Mouse (Mus musculus) heart, embryonic 11.5 days (tissue): Measurements from ENCODE around the gene Anxa8. TPM values are rescaled to one million over a fixed set of nuclear protein-coding genes. Genes with fewer than 3 reads are reported as not detected.

Experiments used
- ATAC-seq: fragments of 200-750 bp; cut with Nextera tagmentation; replicated peaks from 2 replicates; pipeline ENCODE4 v1.8.0; 2017; ENCODE audit warnings: moderate library complexity; ENCODE audit not compliant: insufficient number of reproducible peaks, low FRiP score, low TSS enrichment
- H3K27ac ChIP-seq: fragments of 300-500 bp; sonication (generic); 2 replicates; pipeline ENCODE4 v1.5.1; 2014; ENCODE audit warnings: mild to moderate bottlenecking, low read depth, low read length
- H3K27me3 ChIP-seq: fragments of 300-500 bp; sonication (generic); 2 replicates; pipeline ENCODE4 v1.6.1; 2014; ENCODE audit warnings: mild to moderate bottlenecking, low read length, mixed read lengths; ENCODE audit not compliant: control insufficient read depth, insufficient read depth
- H3K36me3 ChIP-seq: fragments of 300-500 bp; sonication (generic); 2 replicates; pipeline ENCODE4 v1.6.1; 2014; ENCODE audit warnings: mild to moderate bottlenecking, low read length, moderate library complexity, mixed read lengths; ENCODE audit not compliant: control insufficient read depth, insufficient read depth
- H3K4me1 ChIP-seq: fragments of 300-500 bp; sonication (generic); 2 replicates; pipeline ENCODE4 v1.6.1; 2014; ENCODE audit warnings: low read length; ENCODE audit not compliant: control insufficient read depth, insufficient read depth
- H3K4me2 ChIP-seq: fragments of 300-500 bp; sonication (generic); 2 replicates; pipeline ENCODE4 v1.6.1; 2014; ENCODE audit warnings: mild to moderate bottlenecking, moderate library complexity
- H3K4me3 ChIP-seq: fragments of 300-500 bp; sonication (generic); 2 replicates; pipeline ENCODE4 v1.5.1; 2014; ENCODE audit warnings: low read depth, low read length
- H3K9ac ChIP-seq: fragments of 300-500 bp; sonication (generic); 2 replicates; pipeline ENCODE4 v1.6.1; 2014; ENCODE audit warnings: mild to moderate bottlenecking, low read depth, low read length, moderate library complexity
- H3K9me3 ChIP-seq: fragments of 300-500 bp; sonication (generic); replicated peaks from 2 replicates; pipeline ENCODE4 v1.6.1; 2016; ENCODE audit warnings: low read length; ENCODE audit not compliant: control insufficient read depth
- WGBS: fragments of 180-500 bp; shearing (Covaris S2); extraction: QIAGEN DNeasy Blood & Tissue Kit; methylation state at CpG from one replicate; pipeline ENCODE4 v1.1.7; 2014; ENCODE audit not compliant: insufficient replicate concordance; 5-methylcytosine and 5-hydroxymethylcytosine counted together
- polyA plus RNA-seq: library from polyadenylated mRNA; unstranded; fragments of >200 nt; fragmentation: Nextera tagmentation; extraction: Ambion mirVana; gene quantifications from 2 replicates; pipeline ENCODE4 v1.2.1, GENCODE M21; 2014

The Anxa8 gene
- polyA plus RNA-seq, 1 experiment from 2014 or later = 1.4 TPM

- Histone ChIP-seq H3K27ac (no peak overlapping the region), H3K4me2 (no peak overlapping the region), H3K4me3 (no peak overlapping the region), H3K4me1 (no peaks in the 10 kb centered on the region), H3K9me3 (no peaks in the 10 kb centered on the region), H3K9ac (no peak overlapping the region), H3K36me3 (no peaks in the 10 kb centered on the region), H3K27me3 (no peaks in the 10 kb centered on the region)
- ATAC-seq = no peak
- WGBS = 63% methylated on average over 6 of the region's 6 CpGs
Measured at GRCm38 (mm10) chr14:34131216-34131615, 45.4 kb downstream of the Anxa8 start.

DNA sequence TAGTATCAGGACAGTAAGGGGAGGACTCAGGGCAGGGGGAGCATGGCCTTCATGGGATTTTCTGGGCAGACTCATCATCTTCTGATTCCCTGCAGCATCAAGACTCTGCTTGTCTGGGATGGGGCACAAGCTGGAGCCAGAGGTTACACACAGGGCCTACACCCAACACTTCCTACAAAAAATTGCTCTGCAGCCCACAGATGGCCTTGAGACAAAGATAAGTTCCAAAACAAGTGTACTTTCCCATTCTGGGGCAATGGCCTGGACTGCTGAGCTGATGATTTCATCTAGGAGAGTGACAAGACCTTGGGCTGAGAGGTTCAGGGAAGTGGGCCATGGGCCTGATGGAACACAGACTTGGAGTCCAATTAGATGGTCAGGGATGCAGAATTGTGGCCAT, 49.6 kb downstream of the Anxa8 start:
- H3K9me3 ChIP-seq = no peaks in the 10 kb centered on the region
- ATAC-seq = no peak
- no peak overlapping the region for H3K4me2 ChIP-seq
- H3K4me3 ChIP-seq = no peak overlapping the region
- no peak overlapping the region for H3K27ac ChIP-seq
- H3K4me1 ChIP-seq = no peaks in the 10 kb centered on the region
- H3K27me3 ChIP-seq = no peaks in the 10 kb centered on the region
- H3K36me3 ChIP-seq = no peaks in the 10 kb centered on the region
- no peak overlapping the region for H3K9ac ChIP-seq

- H3K4me2 ChIP-seq = no peak overlapping the region
- no peaks in the 10 kb centered on the region for H3K27me3 ChIP-seq
- WGBS = 84% methylated on average over 15 of the region's 15 CpGs
- ATAC-seq = no peak
- H3K9ac ChIP-seq = no peak overlapping the region
- H3K9me3 ChIP-seq = no peaks in the 10 kb centered on the region
- H3K4me1 ChIP-seq = no peaks in the 10 kb centered on the region
- no peak overlapping the region for H3K4me3 ChIP-seq
- H3K27ac ChIP-seq = no peak overlapping the region
- no peaks in the 10 kb centered on the region for H3K36me3 ChIP-seq
Measured at GRCm38 (mm10) chr14:34139671-34140664, 54.2 kb downstream of the Anxa8 start.

- 64% methylated on average over 1 of the region's 1 CpGs for WGBS
- Histone ChIP-seq H3K27me3 (no peaks in the 10 kb centered on the region), H3K36me3 (no peaks in the 10 kb centered on the region), H3K4me2 (no peak overlapping the region), H3K27ac (no peak overlapping the region), H3K4me3 (no peak overlapping the region), H3K9ac (no peak overlapping the region), H3K9me3 (no peaks in the 10 kb centered on the region), H3K4me1 (no peaks in the 10 kb centered on the region)
- no peak for ATAC-seq
Measured at GRCm38 (mm10) chr14:34142316-34142715, 56.5 kb downstream of the Anxa8 start.

GRCm38 (mm10) chr14:34142915-34143314, 57.1 kb downstream of the Anxa8 start:
- ATAC-seq = no peak
- Histone ChIP-seq H3K4me2 (no peak overlapping the region), H3K27ac (no peak overlapping the region), H3K4me1 (no peaks in the 10 kb centered on the region), H3K9ac (no peak overlapping the region), H3K27me3 (no peaks in the 10 kb centered on the region), H3K36me3 (no peaks in the 10 kb centered on the region), H3K4me3 (no peak overlapping the region), H3K9me3 (no peaks in the 10 kb centered on the region)
- WGBS = 84% methylated on average over 10 of the region's 10 CpGs

Other genes with a start within 250 kb of the Anxa8 start
- 2.1 and 2.2 TPM in 2 replicates for gene Gdf10, start 162.4 kb upstream of the Anxa8 start, polyA plus RNA-seq
- 0.51 and 0.64 TPM in 2 replicates for gene Gdf2, start 144.9 kb upstream of the Anxa8 start, polyA plus RNA-seq
- 0.03 and 0.24 TPM in 2 replicates for gene Rbp3, start 132.0 kb upstream of the Anxa8 start, polyA plus RNA-seq
- gene Zfp488, start 107.2 kb upstream of the Anxa8 start, polyA plus RNA-seq = not detected in 2 replicates
- gene Gm30083, start 70.8 kb upstream of the Anxa8 start, polyA plus RNA-seq = not detected in 2 replicates
- not detected in 2 replicates for gene Gm5460, start 69.2 kb upstream of the Anxa8 start, polyA plus RNA-seq
- gene Antxrl, start 33.3 kb upstream of the Anxa8 start, polyA plus RNA-seq = not detected in 2 replicates
- not detected in 2 replicates for gene A630023A22Rik, start 16.8 kb downstream of the Anxa8 start, polyA plus RNA-seq
- 0.20 and 0.23 TPM in 2 replicates for gene Npy4r, start 66.5 kb downstream of the Anxa8 start, polyA plus RNA-seq
- gene Gprin2, start 115.7 kb downstream of the Anxa8 start, polyA plus RNA-seq = 0.04 and 0.08 TPM in 2 replicates
- 0.16 TPM in 1 of 2 replicates, not detected in the other for gene Syt15, start 133.6 kb downstream of the Anxa8 start, polyA plus RNA-seq
- 6.2 and 6.9 TPM in 2 replicates for gene Shld2, start 224.5 kb downstream of the Anxa8 start, polyA plus RNA-seq
- gene Glud1, start 224.7 kb downstream of the Anxa8 start, polyA plus RNA-seq = 64.4 and 67.3 TPM in 2 replicates